Mouse (Mus musculus): ENCODE measurements around the gene Naif1.

Naif1 gene

DNA sequence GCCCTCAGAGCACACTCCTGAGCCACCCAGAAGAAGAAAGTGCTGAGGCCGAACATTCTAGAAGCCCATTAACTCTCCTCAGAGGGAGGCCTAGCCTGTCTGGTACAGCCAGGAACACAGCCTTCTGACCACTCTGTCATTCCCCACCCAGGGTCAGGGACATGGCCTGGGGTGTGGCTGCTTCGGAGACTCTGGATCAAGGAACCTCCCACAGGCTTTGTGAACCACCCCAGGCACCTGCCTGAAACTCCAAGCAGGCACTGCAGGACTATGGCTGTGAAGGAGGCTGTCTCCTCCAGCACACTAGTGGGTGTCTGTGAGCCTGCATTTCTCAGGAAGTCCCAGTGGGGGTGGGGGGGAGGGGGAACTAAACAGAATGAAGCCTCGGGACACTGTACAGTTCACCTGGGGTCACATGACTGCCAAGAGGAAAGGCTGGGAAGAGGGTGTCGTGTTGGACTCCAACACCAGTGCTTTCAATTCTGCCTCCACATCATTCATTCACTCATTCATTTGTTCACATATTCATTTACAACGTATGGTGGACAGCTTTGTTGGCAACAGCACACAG is 51.6 kb downstream of the Naif1 start:
- DNase-seq (ENCODE audit: low spot score) = no peak

DNA sequence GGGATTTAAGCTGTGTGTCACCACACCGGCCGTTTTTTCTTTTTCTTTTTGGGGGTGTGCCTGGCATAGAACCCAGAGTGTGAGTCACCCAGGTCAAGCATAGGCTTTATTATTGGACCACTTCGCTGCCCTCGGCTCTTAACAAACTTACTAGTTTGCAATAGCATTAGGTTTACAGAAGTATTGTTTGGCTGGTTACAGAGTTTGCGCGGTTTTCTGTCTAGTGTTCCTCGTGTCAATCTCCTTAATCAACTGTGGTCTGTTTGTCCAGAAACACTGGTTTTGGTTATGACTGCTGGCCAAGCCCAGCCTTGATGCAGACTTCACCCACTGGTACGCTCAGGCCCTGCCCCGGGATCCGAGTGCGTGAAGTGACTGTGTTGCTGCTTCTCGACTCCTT is 52.6 kb downstream of the Naif1 start:
- no peak for DNase-seq (ENCODE audit: low spot score)

DNA sequence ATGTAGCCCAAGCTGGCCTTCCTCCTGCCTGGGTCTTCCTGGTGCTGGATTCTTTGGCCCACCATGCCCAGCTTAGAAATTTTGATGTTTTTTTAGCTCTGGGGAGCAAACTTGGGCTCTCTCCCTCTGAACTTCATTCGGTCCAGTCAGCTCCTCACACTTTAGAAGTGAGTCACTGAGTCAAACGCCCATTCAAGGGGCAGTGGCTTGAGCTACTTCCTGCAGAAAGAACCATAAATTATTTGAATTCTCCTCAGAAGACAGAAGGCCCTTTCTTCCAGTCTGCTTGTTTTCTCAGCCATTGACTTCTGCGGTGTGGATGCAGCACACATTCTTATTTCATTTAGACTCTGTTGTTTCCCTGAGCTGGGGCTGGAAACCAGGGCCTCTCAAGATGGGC is 53.3 kb downstream of the Naif1 start:
- no peak for DNase-seq (ENCODE audit: low spot score)

DNA sequence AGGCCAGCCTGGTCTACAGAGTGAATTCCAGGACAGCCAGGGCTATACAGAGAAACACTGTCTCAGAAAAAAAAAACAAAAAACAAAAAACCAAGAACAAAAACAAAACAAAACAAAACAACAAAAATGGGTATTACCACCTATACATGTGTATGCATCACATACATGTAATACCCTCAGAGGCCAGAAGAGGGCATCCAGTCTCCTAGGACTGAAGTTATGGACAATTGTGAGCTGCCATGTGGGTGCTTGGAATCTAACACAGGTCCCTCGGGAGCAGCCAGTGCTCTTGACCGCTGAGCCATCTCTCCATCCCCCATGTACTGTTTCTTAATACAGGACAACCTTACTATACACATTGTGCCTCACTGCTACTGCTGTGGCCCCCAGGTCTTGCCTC is 55.3 kb downstream of the Naif1 start:
- DNase-seq (ENCODE audit: low spot score) = no peak

All from urinary bladder, postnatal 10 days (tissue).